In genomic region chr14:34540685-34541162, GRCm38 (mm10) we compare ENCODE assay signal across 9 mouse cellular contexts. TPM values are rescaled to one million over a fixed set of nuclear protein-coding genes. Genes with fewer than 3 reads are reported as not detected.
DNase-seq lines count a peak whose midpoint lies in the region; ATAC-seq lines count a peak whose summit lies in the region.
"Had no signal": no experiment of that assay in that cellular context is flagged by ENCODE, and none has a peak within 500 bp of the region (broad histone marks: within the 10 kb centered on the region; RNA-seq: fewer than 3 reads in every experiment).

No protein-coding gene starts in this region.

- no peak overlapping the region for H3K4me3 ChIP-seq in intestine, embryonic 14.5 days (ENCODE audit: low read depth, low read length)

- peak; percentile 71 for DNase-seq in thymus, postnatal 4 days
- no peak for DNase-seq in thymus, adult 18-20 months
- peak; percentile 59 for DNase-seq in gastrocnemius, postnatal 14 days
- peak; percentile 78 for DNase-seq in intestine, embryonic 14.5 days (ENCODE audit: low spot score)
- DNase-seq in lung, postnatal 10 days = peak; percentile 76
- peak; percentile 46 for DNase-seq in urinary bladder, postnatal 25 days (ENCODE audit: low spot score)
- DNase-seq in cerebellum, postnatal 36 days = no peak
- DNase-seq in adrenal gland, postnatal 25 days = no peak

- H3K4me1 ChIP-seq in intestine, embryonic 14.5 days (replicated peaks; ENCODE audit: control insufficient read depth, insufficient read depth, low read length) = peaks cover 22% of the 10 kb centered on the region

- intact Hi-C loops in gastrocnemius, postnatal 14 days (cut with DNase I; ENCODE audit: low total_unique reads) = loop anchor here (10.0 kb wide), 1 partner anchor 86 kb away; no protein-coding TSS in a partner anchor

- 17% methylated on average over 16 of the region's 17 CpGs for WGBS in intestine, embryonic 14.5 days

- no peaks in the 10 kb centered on the region for H3K9me3 ChIP-seq in intestine, embryonic 14.5 days (ENCODE audit: control insufficient read depth, low read length)

- H3K27me3 ChIP-seq in intestine, embryonic 14.5 days (replicated peaks; ENCODE audit: control insufficient read depth, insufficient read depth, low read length) = no peaks in the 10 kb centered on the region

- ATAC-seq in intestine, embryonic 14.5 days (replicated peaks; ENCODE audit: low FRiP score, low TSS enrichment, low read depth) = peak; percentile 78

- H3K27ac ChIP-seq in intestine, embryonic 14.5 days (ENCODE audit: low read depth) = peak overlapping the region; percentile 88
- H3K27ac ChIP-seq: liver, embryonic 14.5 days had no signal

- peak overlapping the region; percentile 31 for H3K4me2 ChIP-seq in intestine, embryonic 14.5 days (ENCODE audit: low read length)

- no peak overlapping the region for H3K9ac ChIP-seq in intestine, embryonic 14.5 days (ENCODE audit: low read length)
- H3K9ac ChIP-seq: liver, embryonic 14.5 days had no signal

- no peaks in the 10 kb centered on the region for H3K36me3 ChIP-seq in intestine, embryonic 14.5 days (ENCODE audit: control insufficient read depth, insufficient read depth, low read length)

RNA-seq across cellular contexts. Expression of gene 9230112D13Rik, which starts 18.1 kb away (rescaled TPM):
- total RNA-seq in gastrocnemius, postnatal 14 days (2021) = not detected
- not detected in 2 replicates for polyA plus RNA-seq in intestine, embryonic 14.5 days (2014; fragmentation: Nextera tagmentation; extraction: Ambion mirVana)
- total RNA-seq in adrenal gland, postnatal 25 days (2021) = not detected in 2 replicates
- polyA plus RNA-seq: liver, embryonic 14.5 days had no signal

RNA-seq across cellular contexts. Expression of gene Bmpr1a, which starts 37.6 kb away (rescaled TPM):
- 10 to 100 TPM; 65.3 to 69.9 TPM for total RNA-seq in gastrocnemius, postnatal 14 days (2021)
- 56.7 and 56.8 TPM in 2 replicates for polyA plus RNA-seq in intestine, embryonic 14.5 days (2014; fragmentation: Nextera tagmentation; extraction: Ambion mirVana)
- 64.7 and 73.0 TPM in 2 replicates for total RNA-seq in adrenal gland, postnatal 25 days (2021)

RNA-seq across cellular contexts. Expression of gene Ldb3, which starts 47.8 kb away (rescaled TPM):
- total RNA-seq in gastrocnemius, postnatal 14 days (2021) = 1,000 to 10,000 TPM; 1,741 to 1,856 TPM
- 1.6 and 2.0 TPM in 2 replicates for polyA plus RNA-seq in intestine, embryonic 14.5 days (2014; fragmentation: Nextera tagmentation; extraction: Ambion mirVana)
- 0.73 and 1.4 TPM in 2 replicates for total RNA-seq in adrenal gland, postnatal 25 days (2021)

RNA-seq across cellular contexts. Expression of gene Opn4, which starts 59.2 kb away (rescaled TPM):
- not detected for total RNA-seq in gastrocnemius, postnatal 14 days (2021)
- polyA plus RNA-seq in intestine, embryonic 14.5 days (2014; fragmentation: Nextera tagmentation; extraction: Ambion mirVana) = not detected in 2 replicates
- total RNA-seq in adrenal gland, postnatal 25 days (2021) = not detected in 2 replicates
- polyA plus RNA-seq: liver, embryonic 14.5 days had no signal

Comparison
In these comparisons a context has a peak if more than half of its experiments do, and no peak if none do; other contexts are left out.
1. DNase-seq: peak in thymus, postnatal 4 days (single experiment), gastrocnemius, postnatal 14 days (single experiment), intestine, embryonic 14.5 days (single experiment), lung, postnatal 10 days (single experiment) and urinary bladder, postnatal 25 days (single experiment); none in thymus, adult 18-20 months (0 of 2), cerebellum, postnatal 36 days (0 of 2) and adrenal gland, postnatal 25 days (single experiment).
2. RNA of gene Ldb3, which starts 47.8 kb away (total RNA-seq): 1,741 to 1,856 TPM in gastrocnemius, postnatal 14 days; 0.73 to 1.4 TPM in adrenal gland, postnatal 25 days; every median in the first group is over 100 times any median in the second.